8 mouse cellular contexts compared by ENCODE assay signal in genomic region chr6:100882381-100883213, GRCm38 (mm10). TPM values are rescaled to one million over a fixed set of nuclear protein-coding genes. Genes with fewer than 3 reads are reported as not detected.
DNase-seq lines count a peak whose midpoint lies in the region; ATAC-seq and TF ChIP-seq lines count a peak whose summit lies in the region.

No protein-coding gene starts in this region.

- no peak overlapping the region for H3K27ac ChIP-seq in ES-Bruce4 (ENCODE audit: insufficient read depth, low read length)
- no peak overlapping the region for H3K27ac ChIP-seq in forebrain, embryonic 14.5 days (ENCODE audit: low read depth, low read length)
- H3K27ac ChIP-seq in layer of hippocampus, adult 2 months, result no peak overlapping the region

- no peak overlapping the region for H3K9ac ChIP-seq in ES-Bruce4 (ENCODE audit: low read depth, poor library complexity, severe bottlenecking)
- H3K9ac ChIP-seq in forebrain, embryonic 14.5 days (ENCODE audit: low read length), result no peak overlapping the region

- TF ChIP-seq CTCF in ES-Bruce4 (IDR thresholded peaks at IDR 0.05; ENCODE audit: low read depth, low read length), result peak; percentile 60
- peak; percentile 98 for TF ChIP-seq CTCF in layer of hippocampus, adult 2 months (conservative IDR thresholded peaks at IDR 0.05)
- peak; percentile 73 for TF ChIP-seq CTCF in lung, adult 2 months (IDR thresholded peaks at IDR 0.05; ENCODE audit: insufficient read depth, low read length)

- no peak for TF ChIP-seq POLR2A in ES-Bruce4 (IDR thresholded peaks at IDR 0.05; ENCODE audit: insufficient read depth, low read length)
- no peak for TF ChIP-seq POLR2A in lung, adult 2 months (IDR thresholded peaks at IDR 0.05; ENCODE audit: borderline replicate concordance, extremely low read depth, low read depth, low read length)

- peak overlapping the region; percentile 31 for H3K4me2 ChIP-seq in forebrain, embryonic 14.5 days (ENCODE audit: low read length)

- no peaks in the 10 kb centered on the region for H3K27me3 ChIP-seq in ES-Bruce4 (ENCODE audit: control insufficient read depth, insufficient read depth, low read length, poor library complexity, severe bottlenecking)
- no peaks in the 10 kb centered on the region for H3K27me3 ChIP-seq in forebrain, embryonic 14.5 days (replicated peaks; ENCODE audit: control insufficient read depth, insufficient read depth, low read length)

- no peaks in the 10 kb centered on the region for H3K9me3 ChIP-seq in ES-Bruce4 (replicated peaks; ENCODE audit: control insufficient read depth, insufficient read depth, low read length, poor library complexity, severe bottlenecking)
- no peaks in the 10 kb centered on the region for H3K9me3 ChIP-seq in forebrain, embryonic 14.5 days (replicated peaks; ENCODE audit: control insufficient read depth, low read length)

- no peaks in the 10 kb centered on the region for H3K36me3 ChIP-seq in ES-Bruce4 (ENCODE audit: control insufficient read depth, insufficient read depth, low read length, poor library complexity, severe bottlenecking)
- H3K36me3 ChIP-seq in forebrain, embryonic 14.5 days (ENCODE audit: control insufficient read depth, insufficient read depth, low read length), result no peaks in the 10 kb centered on the region

- no peak for TF ChIP-seq EP300 in ES-Bruce4 (IDR thresholded peaks at IDR 0.05; ENCODE audit: insufficient read depth, low read depth, low read length)

- intact Hi-C loops in heart, postnatal 36 days (cut with DNase I), result loop anchor here (1.0 to 5.0 kb wide), 4 partner anchors 316 to 734 kb away; no protein-coding TSS in a partner anchor

- peak; percentile 47 for ATAC-seq in forebrain, embryonic 14.5 days

- H3K4me3 ChIP-seq in ES-Bruce4 (ENCODE audit: low read depth, low read length), result no peak overlapping the region
- H3K4me3 ChIP-seq in forebrain, embryonic 14.5 days (ENCODE audit: low read depth, low read length), result no peak overlapping the region
- peak overlapping the region; percentile 32; the same call in 1 of the 2 replicates for H3K4me3 ChIP-seq in layer of hippocampus, adult 2 months
- H3K4me3 ChIP-seq in lung, adult 2 months (replicated peaks; ENCODE audit: extremely low read depth, low read depth, low read length), result no peak overlapping the region

- no peaks in the 10 kb centered on the region for H3K4me1 ChIP-seq in ES-Bruce4 (ENCODE audit: control insufficient read depth, insufficient read depth, low read length)
- no peaks in the 10 kb centered on the region for H3K4me1 ChIP-seq in forebrain, embryonic 14.5 days (ENCODE audit: control insufficient read depth, insufficient read depth, low read length)
- 0 out of 2 replicates have a peak, but pooled peaks cover 2% of the 10 kb centered on the region for H3K4me1 ChIP-seq in lung, adult 2 months (ENCODE audit: control insufficient read depth, insufficient read depth, low read length)

- 17% methylated on average over 15 of the region's 15 CpGs for WGBS in forebrain, embryonic 14.5 days
- WGBS in lung, adult 2 months, result 11% methylated on average over 15 of the region's 15 CpGs

- DNase-seq in c-Kit-positive CD71-negative TER-119-negative erythroid progenitor cells, embryonic 14.5 days (ENCODE audit: low read depth), result peak; percentile 57
- DNase-seq in forebrain, embryonic 14.5 days (ENCODE audit: low spot score), result peak; percentile 88
- peak; percentile 67 to 83 for DNase-seq in heart, postnatal 36 days
- peak; percentile 46 to 84 for DNase-seq in layer of hippocampus, adult 2 months (ENCODE audit: low spot score in 2 of 2)
- DNase-seq in lung, adult 2 months, result peak; percentile 64
- DNase-seq in ovary, postnatal 14 days (ENCODE audit: low spot score), result peak; percentile 69
- peak; percentile 51 to 57 for DNase-seq in thymus, postnatal 36 days

RNA-seq across cellular contexts. Expression of gene Ppp4r2, which starts 49.2 kb away (rescaled TPM):
- polyA plus RNA-seq in ES-Bruce4 (2011; ENCODE audit: insufficient read depth, insufficient read length, low read depth, missing spikeins), result 147 and 167 TPM in 2 replicates
- polyA plus RNA-seq in forebrain, embryonic 14.5 days (2014; fragmentation: Nextera tagmentation; extraction: Ambion mirVana), result 25.7 and 30.5 TPM in 2 replicates
- 10 to 100 TPM; 46.4 to 47.8 TPM for total RNA-seq in heart, postnatal 36 days (2021)
- 10 to 100 TPM; 69.4 to 85.4 TPM for total RNA-seq in layer of hippocampus, adult 2 months (2021)
- polyA plus RNA-seq in lung, adult 2 months (2012; rRNA removed), result 14.1 and 20.9 TPM in 2 replicates
